Mouse (Mus musculus) mesoderm, embryonic 11.5 days (tissue): ENCODE data around the gene Gm21992.

Experiments used
- DNase-seq: peaks from one replicate; pipeline ENCODE4 v3.0.0-alpha.2; 2012; ENCODE audit warnings: low read depth, low spot score

The Gm21992 gene

GRCm38 (mm10) chr19:4712156-4712780 lies 99.1 kb downstream of the Gm21992 start:
- peak; percentile 59 for DNase-seq

DNA sequence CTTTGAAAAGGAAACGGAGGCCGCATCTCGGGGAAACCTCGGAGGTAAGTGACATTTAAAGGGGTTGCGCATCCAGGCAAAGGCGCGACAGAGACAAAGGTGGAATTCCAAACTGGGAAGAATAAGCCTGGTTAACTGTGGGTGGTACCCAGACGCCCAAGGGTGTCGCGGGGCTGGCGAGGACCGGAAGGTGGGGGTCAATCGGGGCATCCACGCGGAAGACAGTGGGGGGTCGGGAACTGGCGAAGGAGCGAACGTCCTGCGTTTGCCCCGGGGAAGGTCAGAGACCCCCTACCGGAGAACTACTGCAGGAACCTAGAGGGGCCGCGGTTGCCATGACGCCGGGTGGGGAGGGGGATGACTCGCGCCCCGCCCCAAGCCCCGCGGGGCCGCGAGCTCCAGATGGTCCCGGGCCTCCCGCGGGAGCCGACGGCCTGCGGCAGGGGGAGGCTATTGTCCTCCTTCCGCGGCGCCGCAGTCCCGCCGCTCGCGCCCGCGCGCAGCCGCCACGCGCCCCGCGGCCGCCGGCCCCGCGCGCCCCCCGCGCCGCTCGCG lies 99.7 kb downstream of the Gm21992 start:
- peak; percentile 85 for DNase-seq

GRCm38 (mm10) chr19:4711098-4711600 lies 100.3 kb downstream of the Gm21992 start, which contains the start of gene Sptbn2:
Gene Sptbn2, plus strand, starts transcription at chr19:4711167.
- peak; percentile 30 for DNase-seq

- no peak for DNase-seq
Measured at GRCm38 (mm10) chr19:4708765-4709164, 102.6 kb downstream of the Gm21992 start.

GRCm38 (mm10) chr19:4701221-4701620 lies 110.2 kb downstream of the Gm21992 start:
- DNase-seq, result no peak

DNA sequence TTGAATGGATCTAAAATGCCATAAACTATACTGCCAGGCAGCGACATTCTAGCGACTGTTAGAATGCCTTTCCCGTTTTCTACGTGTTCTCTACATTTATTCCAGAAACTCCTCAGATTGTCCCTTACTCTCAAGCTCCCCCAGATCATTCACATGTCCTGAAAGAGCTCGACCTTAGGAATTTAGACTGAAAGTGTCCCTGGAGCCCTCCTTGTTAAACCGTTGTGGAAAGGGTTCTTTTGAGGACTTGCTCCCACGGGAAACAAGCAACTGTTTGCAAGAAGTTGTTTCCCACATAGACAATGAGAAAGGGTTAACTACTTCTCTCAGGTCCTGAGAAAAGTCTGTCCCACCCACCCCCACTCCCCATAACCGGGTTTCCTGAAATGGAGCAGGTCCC lies 110.8 kb downstream of the Gm21992 start:
- DNase-seq, result no peak

DNA sequence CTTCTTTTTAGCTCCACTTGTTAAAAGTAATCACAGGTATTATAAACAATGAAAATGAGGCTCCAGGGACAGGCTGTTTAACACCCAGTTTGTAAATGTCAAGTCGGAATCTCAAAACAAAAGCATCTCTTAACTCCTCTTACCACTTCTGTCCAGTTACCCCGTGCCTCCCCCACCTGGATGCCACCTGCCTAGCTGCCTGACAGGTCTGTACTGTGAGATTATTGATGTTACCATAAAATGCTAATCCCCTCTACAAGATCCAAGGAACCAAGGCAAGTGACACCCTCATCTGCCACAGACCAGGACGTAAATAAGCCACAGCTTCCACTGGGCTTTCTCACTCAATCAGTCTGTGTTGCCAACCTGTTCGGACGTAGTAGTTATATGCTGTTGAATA lies 111.6 kb downstream of the Gm21992 start:
- DNase-seq, result no peak

DNA sequence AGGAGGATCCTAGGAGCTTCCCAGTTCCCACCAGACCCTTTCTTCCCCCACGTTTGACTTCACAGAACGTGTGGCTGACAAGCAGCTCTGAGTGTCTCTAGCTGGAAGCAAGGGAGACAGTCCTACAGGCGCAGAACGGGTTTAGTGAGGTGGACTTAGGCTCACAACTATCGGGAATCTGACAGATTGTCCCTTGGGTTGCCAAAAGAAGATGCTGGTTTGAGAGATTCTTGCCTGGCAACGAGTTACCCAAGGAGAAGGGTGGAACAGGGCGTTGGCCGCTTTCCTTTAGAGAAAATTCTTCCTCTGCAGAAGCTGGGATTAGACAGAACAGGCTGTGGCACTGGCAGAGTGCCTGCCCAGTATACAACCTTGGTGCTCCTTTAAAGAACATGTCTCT lies 112.6 kb downstream of the Gm21992 start:
- DNase-seq, result no peak

DNA sequence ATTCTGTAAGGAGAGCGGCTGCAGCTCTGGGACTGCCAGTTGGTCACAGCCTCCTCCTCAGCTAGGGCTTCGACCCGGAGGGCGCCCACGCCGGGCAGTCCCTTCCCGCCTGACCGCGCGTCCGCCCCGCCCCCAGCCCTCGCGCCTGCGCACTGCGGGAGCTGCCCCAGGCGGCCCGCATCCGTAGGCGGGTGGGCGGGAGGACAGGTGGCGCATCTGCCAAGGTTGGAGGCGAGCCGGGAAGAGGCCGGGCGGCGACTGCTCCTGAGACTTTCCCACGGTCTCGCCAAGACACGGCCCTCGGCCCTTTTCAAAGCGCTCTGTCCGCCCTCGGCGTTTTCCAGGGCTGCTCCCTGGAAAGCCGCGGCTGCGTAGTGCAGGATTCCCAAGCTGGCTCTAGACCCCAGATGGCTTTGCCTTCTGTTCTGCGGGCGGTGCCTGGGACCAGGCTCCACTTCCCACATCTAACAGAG lies 113.2 kb downstream of the Gm21992 start, which contains the start of gene Gm960:
TSS of gene Gm960 (minus strand) at position 464 of the 473 bp plus-strand sequence.
- peak; percentile 72 for DNase-seq

DNA sequence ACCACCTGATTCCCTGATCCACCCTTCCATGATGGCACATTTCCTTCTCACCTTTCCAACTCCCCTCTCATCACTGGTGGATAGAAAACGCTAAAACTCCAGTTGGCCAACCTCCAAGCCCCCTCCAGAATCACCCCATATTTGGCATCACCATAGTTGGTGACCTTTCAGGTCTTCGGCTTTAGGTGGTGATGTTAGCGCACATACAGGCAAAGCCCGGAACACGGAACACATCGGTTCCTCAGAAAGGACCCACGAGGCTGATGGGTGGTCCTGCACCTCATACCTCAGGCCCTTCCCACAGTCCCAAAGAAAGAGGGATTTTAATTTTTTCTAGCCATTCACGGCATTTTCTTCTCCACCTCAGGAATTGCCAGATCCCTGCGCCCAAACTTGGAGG lies 113.7 kb downstream of the Gm21992 start:
- DNase-seq, result no peak

DNA sequence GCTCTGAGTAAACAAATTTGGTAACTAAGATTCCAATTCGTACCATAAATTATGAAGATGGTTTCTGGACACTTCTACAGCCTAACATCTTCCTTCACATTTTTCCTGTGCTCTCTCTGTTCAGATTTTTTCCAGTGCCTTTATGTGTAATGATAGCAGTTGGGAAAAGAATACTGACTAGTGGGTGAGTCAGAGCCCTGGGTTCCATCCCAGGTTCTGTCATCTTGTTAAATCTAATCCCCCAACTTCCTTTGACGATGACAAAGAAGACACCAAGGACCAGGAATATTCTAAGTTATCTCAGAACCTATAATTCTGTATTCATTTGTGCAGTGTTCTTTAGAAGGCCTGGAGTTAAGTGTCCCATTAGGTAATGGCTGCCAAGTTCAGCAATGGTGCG lies 114.3 kb downstream of the Gm21992 start:
- DNase-seq, result no peak

GRCm38 (mm10) chr19:4694346-4694745 lies 117.1 kb downstream of the Gm21992 start:
- no peak for DNase-seq
